ENCODE assay signal across 8 mouse cellular contexts in genomic region chr3:158561256-158561986, GRCm38 (mm10). TPM values are rescaled to one million over a fixed set of nuclear protein-coding genes. Genes with fewer than 3 reads are reported as not detected.
A peak's percentile ranks its signal among the peaks of the same experiment; 100 is the strongest.
DNase-seq lines count a peak whose midpoint lies in the region; ATAC-seq and TF ChIP-seq lines count a peak whose summit lies in the region.

No protein-coding gene starts in this region.

- DNase-seq in adrenal gland, postnatal 10 days: peak; percentile 16
- no peak for DNase-seq in adrenal gland, adult 18-20 months (ENCODE audit: low spot score in 2 of 2)
- no peak for DNase-seq in testis, postnatal 14 days (ENCODE audit: low spot score)
- DNase-seq in spleen, postnatal 36 days (ENCODE audit: low spot score in 2 of 2): no peak

- H3K9ac ChIP-seq in hindbrain, embryonic 13.5 days: peak overlapping the region; percentile 95
- peak overlapping the region; percentile 55 for H3K9ac ChIP-seq in limb, embryonic 12.5 days (replicated peaks)
- H3K9ac ChIP-seq in neural tube, embryonic 15.5 days (replicated peaks): peak overlapping the region; percentile 96

- H3K4me2 ChIP-seq in hindbrain, embryonic 13.5 days: peak overlapping the region; percentile 78
- H3K4me2 ChIP-seq in limb, embryonic 12.5 days: peak overlapping the region; percentile 99
- H3K4me2 ChIP-seq in neural tube, embryonic 15.5 days: peak overlapping the region; percentile 64

- no peak for TF ChIP-seq POLR2A in testis, adult 2 months (IDR thresholded peaks at IDR 0.05; ENCODE audit: control insufficient read depth, low read depth, low read length)

- ATAC-seq in hindbrain, embryonic 13.5 days (ENCODE audit: low FRiP score): peak; percentile 85
- peak; percentile 79 for ATAC-seq in limb, embryonic 12.5 days (ENCODE audit: insufficient number of reproducible peaks, insufficient read depth, low FRiP score, low TSS enrichment, low read depth)
- ATAC-seq in neural tube, embryonic 15.5 days (ENCODE audit: low FRiP score): peak; percentile 83

- peak overlapping the region; percentile 28 for H3K4me3 ChIP-seq in testis, adult 2 months (ENCODE audit: control insufficient read depth, low read depth, low read length)
- peak overlapping the region; percentile 90 for H3K4me3 ChIP-seq in hindbrain, embryonic 13.5 days
- H3K4me3 ChIP-seq in limb, embryonic 12.5 days (replicated peaks): peak overlapping the region; percentile 65
- H3K4me3 ChIP-seq in neural tube, embryonic 15.5 days (replicated peaks): peak overlapping the region; percentile 87

- peaks cover 12% of the 10 kb centered on the region for H3K4me1 ChIP-seq in testis, adult 2 months (ENCODE audit: control insufficient read depth, insufficient read depth, low read length)
- H3K4me1 ChIP-seq in hindbrain, embryonic 13.5 days (replicated peaks): peaks cover 22% of the 10 kb centered on the region
- peaks cover 16% of the 10 kb centered on the region for H3K4me1 ChIP-seq in limb, embryonic 12.5 days (replicated peaks)
- H3K4me1 ChIP-seq in neural tube, embryonic 15.5 days: peaks cover 15% of the 10 kb centered on the region

- no peaks in the 10 kb centered on the region for H3K9me3 ChIP-seq in hindbrain, embryonic 13.5 days
- H3K9me3 ChIP-seq in limb, embryonic 12.5 days: no peaks in the 10 kb centered on the region
- H3K9me3 ChIP-seq in neural tube, embryonic 15.5 days (replicated peaks): no peaks in the 10 kb centered on the region

- H3K27ac ChIP-seq in testis, adult 2 months (ENCODE audit: control insufficient read depth, insufficient read depth, low read depth, low read length): no peak overlapping the region
- peak overlapping the region; percentile 94 for H3K27ac ChIP-seq in hindbrain, embryonic 13.5 days
- no peak overlapping the region for H3K27ac ChIP-seq in limb, embryonic 12.5 days
- peak overlapping the region; percentile 97 for H3K27ac ChIP-seq in neural tube, embryonic 15.5 days (replicated peaks)

- TF ChIP-seq CTCF in testis, adult 2 months (IDR thresholded peaks at IDR 0.05; ENCODE audit: control insufficient read depth, insufficient read depth, insufficient replicate concordance, low read depth, low read length): no peak

- H3K36me3 ChIP-seq in testis, adult 2 months (ENCODE audit: control insufficient read depth, insufficient read depth, low read length): no peaks in the 10 kb centered on the region
- no peaks in the 10 kb centered on the region for H3K36me3 ChIP-seq in hindbrain, embryonic 13.5 days
- no peaks in the 10 kb centered on the region for H3K36me3 ChIP-seq in limb, embryonic 12.5 days
- no peaks in the 10 kb centered on the region for H3K36me3 ChIP-seq in neural tube, embryonic 15.5 days

- no peaks in the 10 kb centered on the region for H3K27me3 ChIP-seq in testis, adult 2 months (ENCODE audit: control insufficient read depth, insufficient read depth, low read length)
- no peaks in the 10 kb centered on the region for H3K27me3 ChIP-seq in hindbrain, embryonic 13.5 days
- H3K27me3 ChIP-seq in limb, embryonic 12.5 days: peaks cover 51% of the 10 kb centered on the region
- no peaks in the 10 kb centered on the region for H3K27me3 ChIP-seq in neural tube, embryonic 15.5 days (replicated peaks)

- under 1% methylated on average over 45 of the region's 55 CpGs for WGBS in hindbrain, embryonic 13.5 days
- under 1% methylated on average over 43 of the region's 55 CpGs for WGBS in limb, embryonic 12.5 days
- WGBS in neural tube, embryonic 15.5 days: 0% methylated on average over 39 of the region's 55 CpGs

RNA-seq across cellular contexts. Expression of gene Lrrc7, which starts 0.6 kb away (rescaled TPM):
- total RNA-seq in adrenal gland, postnatal 10 days (2021): under 1 TPM; 0.30 to 0.36 TPM
- total RNA-seq in adrenal gland, adult 18-20 months (2021): under 1 TPM; 0.10 to 0.20 TPM
- polyA plus RNA-seq in testis, adult 2 months (2012; rRNA removed): 0.02 and 0.05 TPM in 2 replicates
- polyA plus RNA-seq in hindbrain, embryonic 13.5 days (2015; fragmentation: Nextera tagmentation; extraction: Ambion mirVana): 11.5 and 12.2 TPM in 2 replicates
- polyA plus RNA-seq in limb, embryonic 12.5 days (2016; fragmentation: Nextera tagmentation; extraction: Ambion mirVana): 0.35 and 0.81 TPM in 2 replicates
- 10.9 and 14.3 TPM in 2 replicates for polyA plus RNA-seq in neural tube, embryonic 15.5 days (2015; fragmentation: Nextera tagmentation; extraction: Ambion mirVana)

Comparison
In these comparisons a context has a peak if more than half of its experiments do, and no peak if none do; other contexts are left out.
1. H3K27ac ChIP-seq: peak in hindbrain, embryonic 13.5 days (single experiment) and neural tube, embryonic 15.5 days (single experiment); none in testis, adult 2 months (single experiment) and limb, embryonic 12.5 days (single experiment).
2. H3K4me3 ChIP-seq: peak in every context shown above with its lines; median percentile 90 in hindbrain, embryonic 13.5 days; 87 in neural tube, embryonic 15.5 days; 65 in limb, embryonic 12.5 days; 28 in testis, adult 2 months.
3. Peak in every context shown above with its lines, with median percentiles within 50 percentile points of each other: ATAC-seq, H3K4me2 ChIP-seq and H3K9ac ChIP-seq.